Mouse (Mus musculus): ENCODE measurements around the gene Frs2. TPM values are rescaled to one million over a fixed set of nuclear protein-coding genes. Genes with fewer than 3 reads are reported as not detected.
A peak's percentile ranks its signal among the peaks of the same experiment; 100 is the strongest.
"Not testable (repeated sequence)": the region's sequence is repeated elsewhere in the genome, so short reads cannot be mapped to it uniquely, and the experiment has no call there.

Gene Frs2
- polyA plus RNA-seq, 1 experiment, result 37.8 TPM

DNA sequence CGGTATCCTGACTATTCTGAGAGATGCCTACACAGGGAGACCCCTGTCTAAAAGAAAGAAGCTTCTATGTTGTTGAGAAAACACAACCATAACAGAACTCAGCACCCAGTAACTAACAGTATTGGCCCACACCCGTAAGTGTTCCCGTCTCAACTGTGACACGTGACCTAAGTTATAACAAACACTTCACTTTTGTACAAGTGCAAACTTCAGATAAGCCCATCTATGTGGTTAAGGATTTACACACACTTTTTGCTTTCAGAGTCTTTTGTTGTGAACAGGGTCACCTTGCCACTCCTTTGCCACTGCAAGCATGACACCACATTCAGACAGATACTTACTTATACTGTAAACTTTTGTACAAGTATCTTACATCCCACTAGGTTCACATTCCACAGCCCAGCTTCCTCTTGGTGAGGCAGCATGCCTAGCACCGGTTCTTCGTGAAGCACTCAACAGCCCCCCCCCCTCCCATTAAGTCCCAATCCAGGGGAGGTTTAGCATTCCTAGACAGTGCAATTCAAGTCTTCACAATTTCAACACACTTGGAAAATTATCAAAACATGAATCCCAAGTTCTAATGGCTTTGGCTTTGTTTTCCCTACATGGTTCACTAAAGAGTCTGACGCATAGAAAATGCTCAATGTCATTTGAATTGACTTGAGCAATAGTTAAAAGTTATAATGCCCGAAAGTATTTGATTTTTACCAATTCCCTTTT is 2.6 kb downstream of the Frs2 start:
- TF ChIP-seq POLR2A (IDR thresholded peaks at IDR 0.05; ENCODE audit: borderline replicate concordance, extremely low read depth, insufficient read depth, insufficient read length, poor library complexity, severe bottlenecking), result no peak
- TF ChIP-seq CTCF (IDR thresholded peaks at IDR 0.05; ENCODE audit: borderline replicate concordance, extremely low read depth, insufficient read depth, insufficient read length), result no peak
- no peak for DNase-seq (ENCODE audit: low read depth)

DNA sequence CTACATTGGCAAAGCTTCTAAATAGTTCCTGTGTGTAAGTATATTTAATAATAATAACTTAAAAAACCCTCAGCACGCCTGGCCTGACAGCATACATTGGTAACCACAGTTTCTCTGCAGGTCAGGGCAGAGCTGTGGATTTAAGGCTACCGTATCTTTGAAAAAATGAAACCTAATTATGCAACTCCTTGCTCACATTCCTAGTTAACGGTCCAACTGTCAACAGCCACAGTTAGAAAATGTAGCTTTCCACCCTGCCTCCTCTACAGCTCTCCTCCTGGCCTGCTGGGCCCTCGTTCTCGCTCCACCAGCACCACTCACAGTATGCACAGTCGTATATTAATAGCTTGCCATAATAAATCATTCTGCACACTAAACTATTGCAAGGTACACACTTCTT is 3.7 kb downstream of the Frs2 start:
- TF ChIP-seq POLR2A (IDR thresholded peaks at IDR 0.05; ENCODE audit: borderline replicate concordance, extremely low read depth, insufficient read depth, insufficient read length, poor library complexity, severe bottlenecking), result no peak
- no peak for TF ChIP-seq CTCF (IDR thresholded peaks at IDR 0.05; ENCODE audit: borderline replicate concordance, extremely low read depth, insufficient read depth, insufficient read length)
- no peak for DNase-seq (ENCODE audit: low read depth)

DNA sequence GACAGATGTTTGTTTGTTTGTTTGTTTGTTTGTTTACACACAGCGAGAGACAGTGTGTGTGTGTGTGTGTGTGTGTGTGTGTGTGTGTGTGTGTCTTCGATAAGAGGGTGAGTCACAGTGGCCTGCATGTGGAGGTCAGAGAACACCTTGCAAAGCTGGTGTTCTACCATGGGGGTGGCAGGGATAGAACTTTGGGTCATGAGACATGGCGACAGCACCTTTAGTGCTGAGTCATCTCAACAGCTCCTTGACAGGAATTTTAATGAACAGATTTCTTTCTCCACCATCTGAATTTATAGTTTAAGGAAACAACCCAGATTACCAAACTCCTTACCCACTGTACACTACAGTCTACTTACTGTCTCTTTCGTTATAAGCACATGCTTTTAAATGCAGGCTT is 4.3 kb downstream of the Frs2 start:
- TF ChIP-seq CTCF (IDR thresholded peaks at IDR 0.05; ENCODE audit: borderline replicate concordance, extremely low read depth, insufficient read depth, insufficient read length) (no peak), POLR2A (IDR thresholded peaks at IDR 0.05; ENCODE audit: borderline replicate concordance, extremely low read depth, insufficient read depth, insufficient read length, poor library complexity, severe bottlenecking) (no peak)
- DNase-seq (ENCODE audit: low read depth), result no peak

DNA sequence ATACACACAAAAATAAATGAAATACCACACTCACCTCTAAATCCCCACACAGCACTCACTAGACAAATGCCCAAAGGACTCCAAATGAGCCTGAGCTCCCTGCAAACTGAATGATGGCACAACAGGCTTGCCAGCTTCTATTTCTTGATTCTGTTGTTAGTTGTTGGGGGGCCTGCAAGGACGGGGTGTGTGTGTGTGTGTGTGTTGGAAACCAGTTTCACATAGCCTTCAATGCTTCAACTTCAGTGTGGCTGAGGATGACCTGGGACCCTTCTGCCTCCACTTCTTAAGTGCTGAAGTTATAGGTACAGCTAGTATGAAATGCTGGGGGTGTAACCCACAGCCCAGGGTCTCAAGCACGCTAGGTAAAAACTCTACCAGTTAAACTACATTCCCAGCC is 5.0 kb downstream of the Frs2 start:
- no peak for DNase-seq (ENCODE audit: low read depth)
- TF ChIP-seq CTCF (IDR thresholded peaks at IDR 0.05; ENCODE audit: borderline replicate concordance, extremely low read depth, insufficient read depth, insufficient read length) (no peak), POLR2A (IDR thresholded peaks at IDR 0.05; ENCODE audit: borderline replicate concordance, extremely low read depth, insufficient read depth, insufficient read length, poor library complexity, severe bottlenecking) (no peak)

DNA sequence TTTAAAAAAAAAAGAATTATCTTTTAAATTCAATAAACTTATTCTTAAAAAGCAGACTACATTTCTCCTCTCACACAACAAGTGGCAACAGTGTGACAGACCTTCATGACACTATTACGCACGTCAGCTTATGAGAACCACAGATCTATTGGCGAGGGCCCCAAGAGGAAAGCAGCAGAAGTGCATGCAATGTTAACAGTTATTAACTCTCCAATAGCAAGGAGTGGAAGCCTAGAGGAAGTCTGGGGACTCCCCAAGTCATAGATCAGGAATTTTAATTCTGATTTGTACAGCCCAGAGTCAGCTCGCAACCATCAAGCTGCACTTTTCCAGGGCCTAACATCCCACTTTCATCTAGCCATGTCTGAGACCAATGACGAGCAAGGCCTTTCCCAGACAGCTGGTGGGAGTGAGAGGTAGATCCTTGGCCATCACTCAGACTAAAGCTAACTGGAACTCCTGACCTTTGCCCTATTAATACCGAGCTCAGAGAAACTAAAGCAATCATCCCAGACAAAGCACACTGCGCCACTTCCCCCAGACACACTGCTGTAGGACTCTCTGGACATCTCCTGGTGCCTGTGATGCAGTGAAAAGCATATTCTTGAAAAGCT is 6.3 kb downstream of the Frs2 start:
- no peak for DNase-seq (ENCODE audit: low read depth)
- TF ChIP-seq CTCF (IDR thresholded peaks at IDR 0.05; ENCODE audit: borderline replicate concordance, extremely low read depth, insufficient read depth, insufficient read length) (peak; percentile 33; the same call in 1 of the 2 replicates), POLR2A (IDR thresholded peaks at IDR 0.05; ENCODE audit: borderline replicate concordance, extremely low read depth, insufficient read depth, insufficient read length, poor library complexity, severe bottlenecking) (no peak)

DNA sequence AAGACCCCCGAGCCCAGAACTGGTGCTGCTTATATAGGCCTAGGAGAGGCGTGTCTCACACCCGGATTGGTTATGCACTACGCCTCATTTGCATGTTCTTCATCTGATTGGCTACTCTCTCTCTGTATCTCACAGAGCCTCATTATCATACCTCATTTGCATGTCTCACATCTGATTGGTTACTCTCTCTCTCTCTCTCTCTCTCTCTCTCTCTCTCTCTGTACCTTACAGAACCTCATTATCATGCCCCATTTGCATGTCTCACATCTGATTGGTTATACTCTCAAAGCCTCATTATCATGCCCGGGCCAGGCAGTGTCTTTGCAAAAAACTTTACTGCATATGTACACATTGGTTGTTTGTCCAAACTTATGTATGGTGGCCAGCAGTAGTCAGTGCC is 16.8 kb downstream of the Frs2 start:
- DNase-seq (ENCODE audit: low read depth), result not testable (repeated sequence)

- no peak for TF ChIP-seq CTCF (IDR thresholded peaks at IDR 0.05; ENCODE audit: borderline replicate concordance, extremely low read depth, insufficient read depth, insufficient read length)
- no peak for TF ChIP-seq POLR2A (IDR thresholded peaks at IDR 0.05; ENCODE audit: borderline replicate concordance, extremely low read depth, insufficient read depth, insufficient read length, poor library complexity, severe bottlenecking)
- DNase-seq (ENCODE audit: low read depth), result no peak
Observed at GRCm38 (mm10) chr10:117130037-117130436, 18.3 kb downstream of the Frs2 start.

- no peak for TF ChIP-seq CTCF (IDR thresholded peaks at IDR 0.05; ENCODE audit: borderline replicate concordance, extremely low read depth, insufficient read depth, insufficient read length)
- DNase-seq (ENCODE audit: low read depth), result no peak
Observed at GRCm38 (mm10) chr10:117128693-117129092, 19.6 kb downstream of the Frs2 start.

GRCm38 (mm10) chr10:117127480-117127879 is 20.9 kb downstream of the Frs2 start:
- DNase-seq (ENCODE audit: low read depth), result no peak
- TF ChIP-seq CTCF (IDR thresholded peaks at IDR 0.05; ENCODE audit: borderline replicate concordance, extremely low read depth, insufficient read depth, insufficient read length), result no peak
- no peak for TF ChIP-seq POLR2A (IDR thresholded peaks at IDR 0.05; ENCODE audit: borderline replicate concordance, extremely low read depth, insufficient read depth, insufficient read length, poor library complexity, severe bottlenecking)

GRCm38 (mm10) chr10:117126719-117127118 is 21.6 kb downstream of the Frs2 start:
- TF ChIP-seq CTCF (IDR thresholded peaks at IDR 0.05; ENCODE audit: borderline replicate concordance, extremely low read depth, insufficient read depth, insufficient read length), result no peak
- no peak for TF ChIP-seq POLR2A (IDR thresholded peaks at IDR 0.05; ENCODE audit: borderline replicate concordance, extremely low read depth, insufficient read depth, insufficient read length, poor library complexity, severe bottlenecking)
- DNase-seq (ENCODE audit: low read depth), result no peak

DNA sequence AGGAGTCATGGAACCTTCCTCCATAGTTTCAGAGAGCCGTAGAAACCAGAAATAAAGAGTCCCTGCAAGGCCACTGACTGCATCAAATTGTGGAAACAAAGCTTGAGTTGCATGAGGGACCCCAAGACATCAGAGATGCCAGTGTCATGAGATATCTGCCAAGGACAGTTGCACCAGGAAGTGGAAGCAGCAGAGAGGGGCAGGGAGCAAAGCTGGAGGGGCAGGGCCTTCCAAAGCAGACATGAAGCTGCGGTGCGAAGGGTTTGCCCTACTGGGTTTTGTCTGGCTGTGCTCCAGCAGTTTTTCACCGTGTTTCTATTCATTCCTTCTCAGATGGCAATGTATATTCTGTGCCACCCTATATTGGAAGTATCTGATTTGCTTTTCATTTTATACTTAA is 22.1 kb downstream of the Frs2 start:
- no peak for DNase-seq (ENCODE audit: low read depth)
- TF ChIP-seq CTCF (IDR thresholded peaks at IDR 0.05; ENCODE audit: borderline replicate concordance, extremely low read depth, insufficient read depth, insufficient read length) (no peak), POLR2A (IDR thresholded peaks at IDR 0.05; ENCODE audit: borderline replicate concordance, extremely low read depth, insufficient read depth, insufficient read length, poor library complexity, severe bottlenecking) (no peak)

DNA sequence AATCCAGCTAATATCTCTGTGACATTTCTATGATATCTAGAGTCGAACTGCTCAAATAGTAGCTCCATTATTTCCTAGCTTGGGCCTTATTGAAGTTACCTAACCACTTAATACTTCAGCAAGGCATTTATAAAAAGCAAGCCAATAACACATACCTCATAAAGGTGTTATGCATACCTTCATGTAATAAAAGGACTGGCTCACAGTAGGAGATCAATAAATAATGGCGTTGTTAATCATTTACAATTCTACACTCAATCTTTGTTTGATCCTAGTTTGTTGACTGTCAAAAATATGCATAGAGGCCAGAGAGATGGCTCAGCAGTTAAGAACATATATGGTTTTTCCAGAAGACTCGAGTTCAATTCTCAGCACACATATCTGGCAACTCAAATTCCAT is 26.9 kb downstream of the Frs2 start:
- TF ChIP-seq CTCF (IDR thresholded peaks at IDR 0.05; ENCODE audit: borderline replicate concordance, extremely low read depth, insufficient read depth, insufficient read length) (no peak), POLR2A (IDR thresholded peaks at IDR 0.05; ENCODE audit: borderline replicate concordance, extremely low read depth, insufficient read depth, insufficient read length, poor library complexity, severe bottlenecking) (no peak)
- DNase-seq (ENCODE audit: low read depth), result no peak

All from brain, embryonic 14.5 days (tissue).